Mouse (Mus musculus): ENCODE measurements around the gene Pik3c2b. TPM values are rescaled to one million over a fixed set of nuclear protein-coding genes. Genes with fewer than 3 reads are reported as not detected.

Gene Pik3c2b
- polyA plus RNA-seq (2012; ENCODE audit: insufficient read depth, insufficient read length, low replicate concordance, missing spikeins), result 38.2 TPM in 1 of 2 replicates, not detected in the other

- TF ChIP-seq CTCF (IDR thresholded peaks at IDR 0.05; ENCODE audit: insufficient read depth, low read depth, low read length) (no peak), POLR2A (IDR thresholded peaks at IDR 0.05; ENCODE audit: insufficient read depth, low read depth, low read length) (no peak)
Measured at GRCm38 (mm10) chr1:133045011-133045860, at the start of gene Pik3c2b. TSS of gene Pik3c2b (plus strand) at chr1:133045667.

DNA sequence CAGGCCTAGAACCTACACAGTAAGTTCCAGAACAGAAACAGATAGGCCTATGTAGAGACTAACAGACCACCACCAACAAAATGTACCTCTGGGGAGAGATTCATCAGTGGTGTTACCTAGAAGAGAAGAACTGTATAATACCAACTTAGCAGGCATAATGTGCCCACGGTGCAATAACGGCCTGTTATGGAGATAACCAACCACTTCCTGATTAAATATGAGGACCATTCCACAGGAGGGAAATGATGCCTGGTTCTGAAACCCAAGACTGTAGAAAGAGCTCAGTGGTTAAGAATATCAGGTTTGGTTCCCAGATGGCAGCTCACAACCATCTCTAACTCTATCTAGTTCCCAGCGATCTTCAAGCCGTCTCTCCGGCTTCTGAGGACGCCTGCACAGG is 45.1 kb upstream of the Pik3c2b start:
- no peak for TF ChIP-seq POLR2A (IDR thresholded peaks at IDR 0.05; ENCODE audit: insufficient read depth, low read depth, low read length)
- TF ChIP-seq CTCF (IDR thresholded peaks at IDR 0.05; ENCODE audit: insufficient read depth, low read depth, low read length), result no peak

More at GRCm38 (mm10) chr1:133045011-133045860, at the start of gene Pik3c2b:
- Histone ChIP-seq H3K4me3 (ENCODE audit: insufficient read depth, low read depth, low read length) (peak within 1 kb of the TSS; percentile 91), H3K4me1 (ENCODE audit: control insufficient read depth, insufficient read depth, low read length) (peaks cover 8% of the 10 kb centered on the region), H3K27ac (ENCODE audit: insufficient read depth, low read depth, low read length) (peak within 1 kb of the TSS; percentile 85)
- WGBS, result 4% methylated on average over 15 of the region's 15 CpGs

DNA sequence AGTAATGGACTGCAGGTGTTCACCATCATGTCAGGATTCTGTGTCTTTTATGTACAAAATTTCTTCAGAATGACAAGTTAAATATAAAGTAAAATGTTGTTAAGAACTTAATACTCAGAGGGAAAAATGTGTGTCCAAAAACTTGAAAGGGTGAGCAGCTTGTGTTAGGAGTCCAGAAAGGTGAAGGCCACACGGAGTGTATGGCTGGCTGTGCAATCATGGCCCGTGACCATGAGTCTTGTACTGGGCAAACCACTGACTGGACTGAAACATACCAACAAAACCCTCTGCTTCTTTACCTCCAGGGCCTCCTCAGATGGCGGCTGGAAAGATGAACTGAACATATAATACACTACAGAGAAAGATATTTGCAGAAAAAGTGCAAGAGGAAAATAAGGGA is 38.9 kb upstream of the Pik3c2b start:
- WGBS, result 89% methylated on average over 3 of the region's 3 CpGs
- Histone ChIP-seq H3K27ac (ENCODE audit: insufficient read depth, low read depth, low read length) (no peak overlapping the region), H3K4me1 (ENCODE audit: control insufficient read depth, insufficient read depth, low read length) (no peaks in the 10 kb centered on the region), H3K4me3 (ENCODE audit: insufficient read depth, low read depth, low read length) (no peak overlapping the region)
- TF ChIP-seq POLR2A (IDR thresholded peaks at IDR 0.05; ENCODE audit: insufficient read depth, low read depth, low read length) (no peak), CTCF (IDR thresholded peaks at IDR 0.05; ENCODE audit: insufficient read depth, low read depth, low read length) (no peak)

More for the DNA sequence above, 45.1 kb upstream of the Pik3c2b start:
- Histone ChIP-seq H3K4me1 (ENCODE audit: control insufficient read depth, insufficient read depth, low read length) (no peaks in the 10 kb centered on the region), H3K27ac (ENCODE audit: insufficient read depth, low read depth, low read length) (no peak overlapping the region), H3K4me3 (ENCODE audit: insufficient read depth, low read depth, low read length) (no peak overlapping the region)
- 96% methylated on average over 6 of the region's 6 CpGs for WGBS

- H3K27ac ChIP-seq (ENCODE audit: insufficient read depth, low read depth, low read length), result no peak overlapping the region
- H3K4me1 ChIP-seq (ENCODE audit: control insufficient read depth, insufficient read depth, low read length), result no peaks in the 10 kb centered on the region
- TF ChIP-seq CTCF (IDR thresholded peaks at IDR 0.05; ENCODE audit: insufficient read depth, low read depth, low read length) (no peak), POLR2A (IDR thresholded peaks at IDR 0.05; ENCODE audit: insufficient read depth, low read depth, low read length) (no peak)
- 73% methylated on average over 13 of the region's 13 CpGs for WGBS
- H3K4me3 ChIP-seq (ENCODE audit: insufficient read depth, low read depth, low read length), result no peak overlapping the region
Measured at GRCm38 (mm10) chr1:133011955-133012841, 33.3 kb upstream of the Pik3c2b start.

DNA sequence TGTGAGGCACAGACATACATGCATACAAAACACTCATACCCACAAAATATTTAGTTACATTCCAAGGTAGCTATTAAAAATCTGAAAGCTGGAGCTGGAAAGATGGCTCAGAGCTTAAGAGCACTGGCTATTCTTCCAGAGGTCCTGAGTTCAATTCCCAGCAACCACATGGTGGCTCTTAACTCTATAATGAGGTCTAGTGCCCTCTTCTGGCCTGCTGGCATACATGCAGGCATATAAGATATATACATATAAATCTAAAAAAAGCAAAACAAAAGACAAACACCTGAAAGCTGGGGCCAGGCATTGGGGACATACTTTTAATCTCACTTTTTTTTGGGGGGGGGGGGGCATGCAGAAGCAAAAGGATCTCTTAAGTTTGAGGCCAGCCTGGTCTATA is 32.1 kb upstream of the Pik3c2b start:
- no peak overlapping the region for H3K4me3 ChIP-seq (ENCODE audit: insufficient read depth, low read depth, low read length)
- TF ChIP-seq CTCF (IDR thresholded peaks at IDR 0.05; ENCODE audit: insufficient read depth, low read depth, low read length) (no peak), POLR2A (IDR thresholded peaks at IDR 0.05; ENCODE audit: insufficient read depth, low read depth, low read length) (no peak)
- no peaks in the 10 kb centered on the region for H3K4me1 ChIP-seq (ENCODE audit: control insufficient read depth, insufficient read depth, low read length)
- H3K27ac ChIP-seq (ENCODE audit: insufficient read depth, low read depth, low read length), result no peak overlapping the region

- WGBS, result 89% methylated on average over 1 of the region's 1 CpGs
- no peak overlapping the region for H3K27ac ChIP-seq (ENCODE audit: insufficient read depth, low read depth, low read length)
- H3K4me3 ChIP-seq (ENCODE audit: insufficient read depth, low read depth, low read length), result no peak overlapping the region
- no peak for TF ChIP-seq CTCF (IDR thresholded peaks at IDR 0.05; ENCODE audit: insufficient read depth, low read depth, low read length)
- TF ChIP-seq POLR2A (IDR thresholded peaks at IDR 0.05; ENCODE audit: insufficient read depth, low read depth, low read length), result no peak
- no peaks in the 10 kb centered on the region for H3K4me1 ChIP-seq (ENCODE audit: control insufficient read depth, insufficient read depth, low read length)
Measured at GRCm38 (mm10) chr1:133014196-133014595, 31.3 kb upstream of the Pik3c2b start.

DNA sequence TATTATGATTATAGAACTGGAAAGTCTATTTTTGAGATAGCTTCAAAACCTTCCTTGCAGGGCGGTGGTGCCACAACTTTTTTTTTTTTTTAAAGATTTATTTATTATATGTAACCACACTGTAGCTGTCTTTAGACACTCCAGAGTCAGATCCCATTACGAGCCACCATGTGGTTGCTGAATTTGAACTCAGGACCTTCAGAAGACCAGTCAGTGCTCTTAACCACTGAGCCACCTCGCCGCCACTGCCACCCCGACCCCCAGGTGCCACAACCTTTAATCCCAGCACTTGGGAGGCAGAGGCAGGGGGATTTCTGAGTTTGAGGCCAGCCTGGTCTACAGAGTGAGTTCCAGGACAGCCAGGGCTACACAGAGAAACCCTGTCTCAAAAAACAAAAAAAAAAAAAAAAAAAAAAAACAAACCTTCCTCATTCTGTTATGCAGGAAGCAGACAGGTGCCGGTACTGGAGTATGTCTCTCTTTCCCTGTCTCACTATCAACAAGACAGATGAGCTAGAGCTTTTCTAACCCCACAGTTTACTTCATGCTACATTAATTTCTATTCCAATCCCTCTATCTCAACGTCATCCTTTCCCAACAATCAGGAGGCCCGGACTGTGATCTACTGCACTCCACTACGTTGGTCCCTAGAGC is 28.6 kb upstream of the Pik3c2b start:
- Histone ChIP-seq H3K27ac (ENCODE audit: insufficient read depth, low read depth, low read length) (no peak overlapping the region), H3K4me1 (ENCODE audit: control insufficient read depth, insufficient read depth, low read length) (no peaks in the 10 kb centered on the region), H3K4me3 (ENCODE audit: insufficient read depth, low read depth, low read length) (no peak overlapping the region)
- TF ChIP-seq CTCF (IDR thresholded peaks at IDR 0.05; ENCODE audit: insufficient read depth, low read depth, low read length), result no peak
- TF ChIP-seq POLR2A (IDR thresholded peaks at IDR 0.05; ENCODE audit: insufficient read depth, low read depth, low read length), result no peak
- 93% methylated on average over 9 of the region's 9 CpGs for WGBS

GRCm38 (mm10) chr1:133018580-133018979 is 26.9 kb upstream of the Pik3c2b start:
- H3K4me3 ChIP-seq (ENCODE audit: insufficient read depth, low read depth, low read length), result no peak overlapping the region
- no peak for TF ChIP-seq POLR2A (IDR thresholded peaks at IDR 0.05; ENCODE audit: insufficient read depth, low read depth, low read length)
- no peak for TF ChIP-seq CTCF (IDR thresholded peaks at IDR 0.05; ENCODE audit: insufficient read depth, low read depth, low read length)
- 69% methylated on average over 2 of the region's 2 CpGs for WGBS
- no peak overlapping the region for H3K27ac ChIP-seq (ENCODE audit: insufficient read depth, low read depth, low read length)
- H3K4me1 ChIP-seq (ENCODE audit: control insufficient read depth, insufficient read depth, low read length), result no peaks in the 10 kb centered on the region

Data from olfactory bulb, adult 2 months (tissue).